Mouse (Mus musculus): ENCODE data around the gene Arrb1.

Gene Arrb1

GRCm38 (mm10) chr7:99538421-99538820 is 3.2 kb downstream of the Arrb1 start:
- DNase-seq: no peak

- DNase-seq: peak; percentile 57
These were observed 4.1 kb downstream of the Arrb1 start for GRCm38 (mm10) chr7:99539201-99539891.

- DNase-seq: no peak
These were observed 4.8 kb downstream of the Arrb1 start for GRCm38 (mm10) chr7:99540016-99540415.

GRCm38 (mm10) chr7:99541204-99541603 is 5.9 kb downstream of the Arrb1 start:
- no peak for DNase-seq

GRCm38 (mm10) chr7:99544272-99544671 is 9.0 kb downstream of the Arrb1 start:
- DNase-seq: no peak

- DNase-seq: peak; percentile 59
These were observed 10.8 kb downstream of the Arrb1 start for GRCm38 (mm10) chr7:99545885-99546745.

GRCm38 (mm10) chr7:99547584-99548487 is 12.6 kb downstream of the Arrb1 start:
- DNase-seq: peak; percentile 36

GRCm38 (mm10) chr7:99549668-99550067 is 14.4 kb downstream of the Arrb1 start:
- DNase-seq: no peak

- DNase-seq: no peak
These were observed 16.4 kb downstream of the Arrb1 start for GRCm38 (mm10) chr7:99551623-99552022.

GRCm38 (mm10) chr7:99553222-99553884 is 18.1 kb downstream of the Arrb1 start:
- DNase-seq: peak; percentile 54

- no peak for DNase-seq
These were observed 18.6 kb downstream of the Arrb1 start for GRCm38 (mm10) chr7:99553885-99554269.

GRCm38 (mm10) chr7:99555862-99556261 is 20.6 kb downstream of the Arrb1 start:
- peak; percentile 73 for DNase-seq

- peak; percentile 49 for DNase-seq
These were observed 23.8 kb downstream of the Arrb1 start for GRCm38 (mm10) chr7:99559091-99559490.

GRCm38 (mm10) chr7:99562478-99562877 is 27.2 kb downstream of the Arrb1 start:
- DNase-seq: no peak

- DNase-seq: no peak
These were observed 28.0 kb downstream of the Arrb1 start for GRCm38 (mm10) chr7:99563224-99563623.

- DNase-seq: no peak
These were observed 30.1 kb downstream of the Arrb1 start for GRCm38 (mm10) chr7:99565325-99565881.

GRCm38 (mm10) chr7:99570680-99571079 is 35.4 kb downstream of the Arrb1 start:
- DNase-seq: no peak

- no peak for DNase-seq
These were observed 37.7 kb downstream of the Arrb1 start for GRCm38 (mm10) chr7:99572931-99573330.

GRCm38 (mm10) chr7:99573351-99573750 is 38.1 kb downstream of the Arrb1 start:
- no peak for DNase-seq

- no peak for DNase-seq
These were observed 43.0 kb downstream of the Arrb1 start for GRCm38 (mm10) chr7:99578246-99578645.

- DNase-seq: peak; percentile 43
These were observed 44.4 kb downstream of the Arrb1 start for GRCm38 (mm10) chr7:99579491-99580190.

- no peak for DNase-seq
These were observed 45.0 kb downstream of the Arrb1 start for GRCm38 (mm10) chr7:99580247-99580646.

All from embryo, embryonic 11 days (tissue).